Mouse (Mus musculus) thymus, adult 2 months (tissue): ENCODE results near the gene Cyp2d22. TPM values are rescaled to one million over a fixed set of nuclear protein-coding genes. Genes with fewer than 3 reads are reported as not detected.
A peak's percentile ranks its signal among the peaks of the same experiment; 100 is the strongest.

Source experiments
- DNase-seq: peaks from one replicate; pipeline ENCODE4 v3.0.0; 2021
- H3K27ac ChIP-seq: fragments of 200-500 bp; 2 replicates; pipeline ENCODE4 v1.5.1; 2012; ENCODE audit warnings: low read length, control low read depth; ENCODE audit not compliant: control insufficient read depth, insufficient read depth
- H3K27me3 ChIP-seq: fragments of 200-500 bp; 2 replicates; pipeline ENCODE4 v1.6.1; 2012; ENCODE audit warnings: mild to moderate bottlenecking, low read length, moderate library complexity, mixed read lengths; ENCODE audit not compliant: control insufficient read depth, insufficient read depth
- H3K36me3 ChIP-seq: fragments of 200-500 bp; 2 replicates; pipeline ENCODE4 v1.6.1; 2012; ENCODE audit warnings: mild to moderate bottlenecking, low read length, moderate library complexity; ENCODE audit not compliant: control insufficient read depth, insufficient read depth
- H3K4me1 ChIP-seq: fragments of 200-500 bp; replicated peaks from 2 replicates; pipeline ENCODE4 v1.6.1; 2012; ENCODE audit warnings: low read length; ENCODE audit not compliant: control insufficient read depth, insufficient read depth
- H3K4me3 ChIP-seq: fragments of 200-500 bp; 2 replicates; pipeline ENCODE4 v1.5.1; 2012; ENCODE audit warnings: mild to moderate bottlenecking, low read length, control low read depth, moderate library complexity; ENCODE audit not compliant: control insufficient read depth, insufficient read depth
- CTCF ChIP-seq: fragments of 200-500 bp; IDR thresholded peaks from 2 replicates; pipeline ENCODE4 v1.5.1; 2012; ENCODE audit warnings: mild to moderate bottlenecking, control low read depth, low read length, moderate library complexity, borderline replicate concordance; ENCODE audit not compliant: control insufficient read depth, poor library complexity, insufficient read depth; ENCODE audit errors: extremely low read depth
- POLR2A ChIP-seq: fragments of 200-500 bp; IDR thresholded peaks from 2 replicates; pipeline ENCODE4 v1.6.1; 2012; ENCODE audit warnings: mild to moderate bottlenecking, low read length, control low read depth, moderate library complexity; ENCODE audit not compliant: control insufficient read depth, poor library complexity, insufficient read depth; ENCODE audit errors: extremely low read depth
- WGBS: fragments of 180-500 bp; shearing (Covaris S2); methylation state at CpG from one replicate; pipeline ENCODE4 v1.1.7; 2018; 5-methylcytosine and 5-hydroxymethylcytosine counted together
- polyA plus RNA-seq: library from polyadenylated mRNA; depleted of rRNA; stranded (reverse); fragments of >200 nt; gene quantifications from 2 replicates; pipeline ENCODE4 v1.2.3, GENCODE M21; 2012; rRNA removed

Gene Cyp2d22
- 12.6 and 15.7 TPM in 2 replicates for polyA plus RNA-seq

GRCm38 (mm10) chr15:82379871-82380713 lies at the start of gene Cyp2d22:
Gene Cyp2d22 (minus strand): TSS chr15:82380260.
- peak within 1 kb of the TSS; percentile 51 for H3K4me3 ChIP-seq
- H3K36me3 ChIP-seq: no peaks in the 10 kb centered on the region
- peak; percentile 39 for DNase-seq
- H3K4me1 ChIP-seq: peaks cover 6% of the 10 kb centered on the region; the same call in 1 of the 2 replicates
- TF ChIP-seq POLR2A: no peak
- TF ChIP-seq CTCF: no peak
- no peaks in the 10 kb centered on the region for H3K27me3 ChIP-seq
- WGBS: 10% methylated on average over 18 of the region's 24 CpGs
- peak within 1 kb of the TSS; percentile 3; the same call in 1 of the 2 replicates for H3K27ac ChIP-seq

GRCm38 (mm10) chr15:82423471-82423870 lies 43.4 kb upstream of the Cyp2d22 start:
- no peak for TF ChIP-seq CTCF
- no peak for TF ChIP-seq POLR2A
- WGBS: 89% methylated on average over 3 of the region's 3 CpGs
- Histone ChIP-seq H3K27ac (no peak overlapping the region), H3K4me1 (no peaks in the 10 kb centered on the region), H3K36me3 (no peaks in the 10 kb centered on the region), H3K27me3 (no peaks in the 10 kb centered on the region; the same call in 1 of the 2 replicates), H3K4me3 (no peak overlapping the region)
- DNase-seq: no peak

- Histone ChIP-seq H3K27ac (no peak overlapping the region), H3K4me1 (no peaks in the 10 kb centered on the region), H3K36me3 (no peaks in the 10 kb centered on the region), H3K27me3 (no peaks in the 10 kb centered on the region; the same call in 1 of the 2 replicates), H3K4me3 (no peak overlapping the region)
- TF ChIP-seq POLR2A (no peak), CTCF (no peak)
- DNase-seq: no peak
- WGBS: 87% methylated on average over 4 of the region's 4 CpGs
Measured at GRCm38 (mm10) chr15:82422935-82423334, 42.9 kb upstream of the Cyp2d22 start.

GRCm38 (mm10) chr15:82418616-82419015 lies 38.6 kb upstream of the Cyp2d22 start:
- no peaks in the 10 kb centered on the region; the same call in 1 of the 2 replicates for H3K27me3 ChIP-seq
- TF ChIP-seq POLR2A: no peak
- TF ChIP-seq CTCF: no peak
- H3K4me3 ChIP-seq: no peak overlapping the region
- no peak overlapping the region for H3K27ac ChIP-seq
- H3K4me1 ChIP-seq: no peaks in the 10 kb centered on the region
- no peak for DNase-seq
- WGBS: 88% methylated on average over 1 of the region's 1 CpGs
- H3K36me3 ChIP-seq: no peaks in the 10 kb centered on the region

- H3K4me1 ChIP-seq: no peaks in the 10 kb centered on the region
- peak; percentile 79 for DNase-seq
- H3K4me3 ChIP-seq: no peak overlapping the region
- TF ChIP-seq CTCF: peak; percentile 54; the same call in 1 of the 2 replicates
- no peak for TF ChIP-seq POLR2A
- H3K27ac ChIP-seq: no peak overlapping the region
- no peaks in the 10 kb centered on the region for H3K36me3 ChIP-seq
- 54% methylated on average over 16 of the region's 16 CpGs for WGBS
- no peaks in the 10 kb centered on the region for H3K27me3 ChIP-seq
Measured at GRCm38 (mm10) chr15:82416797-82417789, 37.0 kb upstream of the Cyp2d22 start.

- H3K4me1 ChIP-seq: no peaks in the 10 kb centered on the region
- WGBS: 87% methylated on average over 4 of the region's 4 CpGs
- TF ChIP-seq CTCF (no peak), POLR2A (no peak)
- H3K27me3 ChIP-seq: no peaks in the 10 kb centered on the region
- H3K4me3 ChIP-seq: no peak overlapping the region
- no peaks in the 10 kb centered on the region for H3K36me3 ChIP-seq
- no peak overlapping the region for H3K27ac ChIP-seq
- no peak for DNase-seq
Measured at GRCm38 (mm10) chr15:82407536-82407935, 27.5 kb upstream of the Cyp2d22 start.
